Mouse (Mus musculus) C2C12 (cell line): Measurements from ENCODE around the gene Mtmr11.

Experiments
- CTCF ChIP-seq: IDR thresholded peaks from one replicate; pipeline ENCODE4 v1.5.1; 2011; ENCODE audit not compliant: control insufficient read depth, insufficient read depth, insufficient read length
- MAX ChIP-seq: IDR thresholded peaks from one replicate; pipeline ENCODE4 v1.6.1; 2011; ENCODE audit warnings: mild to moderate bottlenecking, control low read depth

DNA sequence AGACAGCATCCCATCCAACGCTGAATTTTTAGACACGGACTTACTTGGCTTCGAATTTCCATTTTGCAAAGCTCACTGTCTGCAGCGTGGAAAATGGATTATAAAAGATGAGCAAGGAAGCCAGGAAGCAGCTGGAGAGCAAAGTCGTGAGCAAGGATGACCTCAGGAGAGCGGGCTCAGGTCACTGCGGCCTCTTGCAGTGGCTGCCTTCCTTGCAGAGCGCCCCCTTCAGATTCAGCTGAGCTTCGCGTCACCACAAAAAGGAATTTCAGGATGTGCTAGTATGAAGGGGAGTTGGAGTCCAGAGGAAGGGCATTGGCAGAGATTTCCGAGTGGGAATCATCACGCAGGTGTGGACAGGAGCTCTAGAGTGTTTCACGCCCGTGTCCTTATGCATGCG, 47.4 kb downstream of the Mtmr11 start:
- no peak for TF ChIP-seq CTCF
- no peak for TF ChIP-seq MAX
